Mouse (Mus musculus): ENCODE measurements around the gene Reep1.
"Not testable (repeated sequence)": the region's sequence is repeated elsewhere in the genome, so short reads cannot be mapped to it uniquely, and the experiment has no call there.

The Reep1 gene

DNA sequence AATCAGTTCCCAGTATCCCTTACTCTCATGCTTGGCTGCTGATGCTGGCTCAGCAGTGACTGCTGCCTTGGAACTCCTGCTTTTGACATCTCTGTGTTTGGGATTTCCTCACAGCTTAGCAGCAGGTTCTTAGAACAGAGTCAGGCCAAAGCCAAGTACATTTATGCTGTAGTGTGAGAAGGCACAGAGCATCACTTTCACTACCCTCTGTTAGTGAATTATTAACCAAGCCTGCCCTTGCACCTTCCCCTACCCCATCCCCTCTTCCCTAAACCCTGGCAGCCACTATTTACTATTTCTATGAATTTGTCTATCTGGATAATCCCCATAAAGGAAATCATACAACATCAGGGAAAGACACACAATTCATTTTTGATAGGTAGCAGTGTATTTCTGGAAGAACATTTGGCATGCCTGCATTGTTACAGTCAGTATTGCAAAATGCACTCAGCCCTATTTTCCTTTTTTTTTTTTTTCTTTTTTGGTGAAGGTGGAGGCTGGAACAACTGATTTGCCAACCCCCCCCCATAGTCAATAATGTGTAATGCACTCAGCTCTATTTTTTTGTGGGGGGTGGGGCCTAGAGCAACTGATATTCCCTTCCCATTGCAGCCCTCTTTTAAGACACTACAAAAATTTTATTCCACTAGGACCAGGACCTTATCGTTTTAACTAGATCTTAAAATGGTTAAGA, 133.4 kb downstream of the Reep1 start:
- DNase-seq (ENCODE audit: low read depth, low spot score) = no peak

DNA sequence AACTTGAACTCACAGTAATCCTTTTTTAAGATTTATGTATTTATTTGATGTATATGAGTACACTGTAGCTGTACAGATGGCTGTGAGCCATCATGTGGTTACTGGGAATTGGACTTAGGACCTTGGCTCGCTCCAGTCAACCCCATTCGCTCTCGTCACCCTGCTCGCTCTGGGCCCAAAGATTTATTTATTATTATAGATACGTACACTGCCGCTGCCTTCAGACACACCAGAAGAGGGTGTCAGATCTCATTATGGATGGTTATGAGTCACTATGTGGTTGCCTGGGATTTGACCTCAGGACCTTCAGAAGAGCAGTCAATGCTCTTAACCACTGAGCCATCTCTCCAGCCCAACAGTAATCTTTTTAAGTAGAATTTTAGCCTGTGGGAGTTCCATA, 139.5 kb downstream of the Reep1 start:
- DNase-seq (ENCODE audit: low read depth, low spot score) = not testable (repeated sequence)
